Mouse (Mus musculus): ENCODE data around the gene Gpr4.

DNA sequence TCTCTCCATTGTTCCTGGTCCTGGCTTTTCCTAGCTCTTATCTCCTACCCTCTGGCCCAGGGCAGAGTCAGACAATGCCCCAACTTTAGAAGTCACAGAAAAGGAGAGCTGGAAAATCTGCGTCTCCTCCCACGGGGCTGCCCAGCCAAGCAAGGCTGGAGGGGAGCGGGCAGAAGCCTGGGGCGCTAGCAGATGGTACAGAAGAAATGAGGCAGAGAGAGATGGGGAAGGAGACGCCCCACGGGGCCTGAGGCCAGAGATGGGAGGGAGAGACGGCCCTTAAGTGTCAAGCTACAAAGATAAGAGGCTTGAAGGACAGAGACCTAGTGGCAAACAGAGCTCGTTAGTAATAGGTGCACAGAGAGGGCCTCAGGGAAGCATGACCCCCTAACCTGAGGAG is 40.5 kb upstream of the Gpr4 start:
- TF ChIP-seq CTCF (IDR thresholded peaks at IDR 0.05; ENCODE audit: low read depth) (no peak), EP300 (optimal IDR thresholded peaks at IDR 0.05) (no peak)

All from stomach, postnatal 0 days (tissue).